7 mouse cellular contexts compared by ENCODE assay signal in the genomic region with DNA sequence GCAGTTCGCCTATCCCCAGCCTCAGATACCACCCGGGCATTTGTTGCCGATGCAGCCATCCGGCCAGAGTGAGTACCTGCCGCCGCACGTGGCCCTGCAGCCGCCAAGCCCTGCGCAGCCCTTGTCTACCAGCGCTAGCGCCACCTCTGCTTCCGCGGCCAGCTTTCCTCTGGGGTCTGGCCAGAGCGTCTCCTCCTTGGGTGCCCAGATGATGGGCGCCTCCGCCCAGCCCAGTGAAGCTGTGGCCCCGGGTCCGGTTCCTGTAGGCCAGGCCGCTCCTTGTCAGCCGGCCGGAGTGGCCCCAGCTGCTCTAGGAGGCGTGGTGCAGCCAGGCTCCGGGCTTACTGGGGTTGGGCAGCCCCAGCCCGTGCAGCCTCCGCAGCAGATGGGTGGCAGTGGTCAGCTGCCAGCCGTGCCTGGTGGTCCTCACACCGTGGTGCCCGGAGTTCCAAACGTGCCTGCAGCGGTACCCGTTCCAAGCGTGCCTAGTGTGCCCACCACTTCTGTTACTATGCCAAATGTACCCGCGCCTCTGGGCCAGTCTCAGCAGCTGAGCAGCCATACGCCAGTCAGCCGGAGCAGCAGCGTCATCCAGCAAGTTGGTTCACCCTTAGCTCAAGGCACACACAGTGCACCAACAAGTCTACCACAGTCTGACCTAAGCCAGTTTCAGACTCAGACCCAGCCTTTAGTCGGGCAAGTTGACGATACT. TPM values are rescaled to one million over a fixed set of nuclear protein-coding genes. Genes with fewer than 3 reads are reported as not detected.
A peak's percentile ranks its signal among the peaks of the same experiment; 100 is the strongest.
DNase-seq lines count a peak whose midpoint lies in the region; ATAC-seq lines count a peak whose summit lies in the region.

No protein-coding gene starts in this region.

- peak; percentile 71 to 89 for DNase-seq in adrenal gland, adult (ENCODE audit: inconsistent age in 2 of 2, low spot score in 1 of 2)
- peak; percentile 28 for DNase-seq in embryo, embryonic 10.5 days (ENCODE audit: low spot score)
- DNase-seq in gastrocnemius, postnatal 25 days = peak; percentile 47
- peak; percentile 79 for DNase-seq in intestine, embryonic 14.5 days (ENCODE audit: low spot score)
- DNase-seq in left cerebral cortex, postnatal 4 days = peak; percentile 86
- no peak for DNase-seq in midbrain, embryonic 10.5 days (ENCODE audit: low spot score)
- peak; percentile 57 for DNase-seq in right cerebral cortex, postnatal 25 days

- no peaks in the 10 kb centered on the region for H3K27me3 ChIP-seq in intestine, embryonic 14.5 days (replicated peaks; ENCODE audit: control insufficient read depth, insufficient read depth, low read length)
- H3K27me3 ChIP-seq in midbrain, embryonic 10.5 days (ENCODE audit: low read depth, poor library complexity, severe bottlenecking) = no peaks in the 10 kb centered on the region

- under 1% methylated on average over 39 of the region's 39 CpGs for WGBS in intestine, embryonic 14.5 days
- WGBS in midbrain, embryonic 10.5 days = under 1% methylated on average over 39 of the region's 39 CpGs

- peak overlapping the region; percentile 99; the same call in 1 of the 2 replicates for H3K27ac ChIP-seq in intestine, embryonic 14.5 days (ENCODE audit: low read depth)
- H3K27ac ChIP-seq in midbrain, embryonic 10.5 days (replicated peaks) = peak overlapping the region; percentile 93

- ATAC-seq in intestine, embryonic 14.5 days (replicated peaks; ENCODE audit: low FRiP score, low TSS enrichment, low read depth) = peak; percentile 22

- intact Hi-C loops in left cerebral cortex, postnatal 4 days (cut with DNase I) = loop anchor here (5.0 kb wide), 2 partner anchors 250 to 575 kb away; no protein-coding TSS in a partner anchor

- H3K9ac ChIP-seq in intestine, embryonic 14.5 days (ENCODE audit: low read length) = peak overlapping the region; percentile 93

- peaks cover 2% of the 10 kb centered on the region; the same call in 1 of the 2 replicates for H3K4me1 ChIP-seq in intestine, embryonic 14.5 days (replicated peaks; ENCODE audit: control insufficient read depth, insufficient read depth, low read length)
- peaks cover 50% of the 10 kb centered on the region for H3K4me1 ChIP-seq in midbrain, embryonic 10.5 days

- peak overlapping the region; percentile 96 for H3K4me2 ChIP-seq in intestine, embryonic 14.5 days (ENCODE audit: low read length)

- H3K36me3 ChIP-seq in intestine, embryonic 14.5 days (ENCODE audit: control insufficient read depth, insufficient read depth, low read length) = no peaks in the 10 kb centered on the region
- peaks cover 5% of the 10 kb centered on the region; the same call in 1 of the 2 replicates for H3K36me3 ChIP-seq in midbrain, embryonic 10.5 days

- peak overlapping the region; percentile 95 for H3K4me3 ChIP-seq in intestine, embryonic 14.5 days (ENCODE audit: low read depth, low read length)
- peak overlapping the region; percentile 72 for H3K4me3 ChIP-seq in midbrain, embryonic 10.5 days

- no peaks in the 10 kb centered on the region for H3K9me3 ChIP-seq in intestine, embryonic 14.5 days (ENCODE audit: control insufficient read depth, low read length)
- no peaks in the 10 kb centered on the region for H3K9me3 ChIP-seq in midbrain, embryonic 10.5 days (replicated peaks)

RNA-seq across cellular contexts. Expression of gene Tsc22d2, which starts 2.4 kb away (rescaled TPM):
- 10 to 100 TPM; 19.6 to 20.5 TPM for total RNA-seq in gastrocnemius, postnatal 25 days (2021)
- 15.0 TPM in 2 replicates for polyA plus RNA-seq in intestine, embryonic 14.5 days (2014; fragmentation: Nextera tagmentation; extraction: Ambion mirVana)
- 10 to 100 TPM; 39.1 to 42.2 TPM for total RNA-seq in left cerebral cortex, postnatal 4 days (2021)
- 7.0 and 7.4 TPM in 2 replicates for polyA plus RNA-seq in midbrain, embryonic 10.5 days (2016; fragmentation: Nextera tagmentation; extraction: Ambion mirVana)
